Mouse (Mus musculus): ENCODE results near the gene Ddr2. TPM values are rescaled to one million over a fixed set of nuclear protein-coding genes. Genes with fewer than 3 reads are reported as not detected.
"Not testable (repeated sequence)": the region's sequence is repeated elsewhere in the genome, so short reads cannot be mapped to it uniquely, and the experiment has no call there.

The Ddr2 gene
- total and polyA plus RNA-seq, 2 experiments from 2014 or later: 7.2 to 11.2 TPM

DNA sequence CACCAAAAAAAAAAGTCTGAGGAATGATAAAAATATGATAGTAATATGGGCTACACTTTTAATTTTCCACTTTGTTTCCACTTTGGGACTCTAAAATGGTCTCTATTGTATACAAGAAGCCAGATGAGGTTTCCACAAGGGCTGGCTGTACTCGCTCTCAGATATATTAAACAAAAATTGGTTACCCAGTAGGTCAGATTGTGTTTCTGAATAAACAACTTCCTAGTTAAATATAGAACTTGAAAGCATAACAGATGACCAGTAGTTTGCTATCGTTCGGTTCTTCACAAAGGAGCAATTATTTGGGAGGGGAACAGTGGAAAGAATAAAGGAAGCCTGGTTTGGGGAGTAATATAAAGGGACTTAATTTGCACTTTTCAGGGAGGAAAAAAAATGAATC lies 20.4 kb upstream of the Ddr2 start:
- H3K36me3 ChIP-seq (replicated peaks; ENCODE audit: control insufficient read depth, insufficient read depth, low read length): no peaks in the 10 kb centered on the region
- no peaks in the 10 kb centered on the region for H3K27me3 ChIP-seq (ENCODE audit: control insufficient read depth, insufficient read depth, low read length)
- no peak for DNase-seq (ENCODE audit: low spot score)
- H3K4me3 ChIP-seq (ENCODE audit: low read depth, low read length): no peak overlapping the region
- no peak overlapping the region for H3K27ac ChIP-seq (ENCODE audit: low read depth)
- WGBS: 72% methylated on average over 3 of the region's 3 CpGs
- no peak overlapping the region for H3K9ac ChIP-seq (replicated peaks; ENCODE audit: low read depth, low read length)
- no peaks in the 10 kb centered on the region for H3K4me1 ChIP-seq (ENCODE audit: control insufficient read depth, insufficient read depth)
- H3K4me2 ChIP-seq (ENCODE audit: low read depth, low read length): no peak overlapping the region
- no peak for ATAC-seq (ENCODE audit: insufficient read depth, low read depth)
- H3K9me3 ChIP-seq (replicated peaks; ENCODE audit: control insufficient read depth, low read length): no peaks in the 10 kb centered on the region
- TF ChIP-seq CTCF (IDR thresholded peaks at IDR 0.05; ENCODE audit: low read depth) (no peak), EP300 (IDR thresholded peaks at IDR 0.05; ENCODE audit: low read depth) (no peak)

DNA sequence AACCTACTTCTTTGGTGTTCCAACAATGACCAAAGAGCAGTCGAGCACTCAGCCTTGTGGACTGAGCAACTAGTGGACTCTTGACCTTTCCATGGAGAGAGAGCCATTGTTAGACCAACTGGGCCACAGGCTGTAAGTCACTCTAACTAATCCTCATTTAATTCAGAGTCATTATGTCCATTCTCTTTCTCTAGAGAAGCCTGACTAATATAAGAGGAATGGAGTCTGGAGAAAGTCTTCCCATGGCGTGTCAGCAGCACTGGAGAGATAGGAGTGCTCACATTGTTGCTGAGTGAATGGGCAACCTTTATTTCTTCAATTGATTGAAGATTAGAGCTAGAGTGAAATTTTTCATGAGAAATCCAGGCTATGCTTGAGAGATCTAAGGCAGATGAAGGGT lies 14.1 kb upstream of the Ddr2 start:
- H3K4me3 ChIP-seq (ENCODE audit: low read depth, low read length): no peak overlapping the region
- no peak overlapping the region for H3K4me2 ChIP-seq (ENCODE audit: low read depth, low read length)
- DNase-seq (ENCODE audit: low spot score) (no peak), ATAC-seq (ENCODE audit: insufficient read depth, low read depth) (no peak)
- WGBS: 83% methylated on average over 2 of the region's 2 CpGs
- H3K4me1 ChIP-seq (ENCODE audit: control insufficient read depth, insufficient read depth): no peaks in the 10 kb centered on the region
- no peaks in the 10 kb centered on the region for H3K27me3 ChIP-seq (ENCODE audit: control insufficient read depth, insufficient read depth, low read length)
- no peaks in the 10 kb centered on the region for H3K36me3 ChIP-seq (replicated peaks; ENCODE audit: control insufficient read depth, insufficient read depth, low read length)
- H3K9ac ChIP-seq (replicated peaks; ENCODE audit: low read depth, low read length): no peak overlapping the region
- no peak overlapping the region for H3K27ac ChIP-seq (ENCODE audit: low read depth)
- TF ChIP-seq EP300 (IDR thresholded peaks at IDR 0.05; ENCODE audit: low read depth) (no peak), CTCF (IDR thresholded peaks at IDR 0.05; ENCODE audit: low read depth) (no peak)
- no peaks in the 10 kb centered on the region for H3K9me3 ChIP-seq (replicated peaks; ENCODE audit: control insufficient read depth, low read length)

DNA sequence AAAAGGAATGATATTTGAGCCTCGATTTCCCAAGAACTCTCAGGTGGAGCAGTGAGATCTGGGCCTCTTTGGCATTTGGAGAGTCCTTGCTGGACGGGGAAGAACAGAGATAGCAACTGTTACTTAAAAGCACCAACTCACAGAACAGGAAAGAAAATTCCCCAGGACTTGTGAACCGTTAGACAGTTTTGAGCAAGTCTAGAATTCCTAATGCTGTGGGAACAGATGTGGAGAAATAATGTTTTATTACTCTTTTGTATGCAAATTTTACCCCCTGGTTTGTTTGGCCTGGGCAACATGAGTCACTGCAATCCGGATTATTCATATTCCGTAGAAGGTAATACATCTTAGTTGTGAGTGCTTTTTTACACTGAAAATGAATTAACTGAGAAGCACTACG lies 3.1 kb upstream of the Ddr2 start:
- 74% methylated on average over 6 of the region's 6 CpGs for WGBS
- no peak overlapping the region for H3K9ac ChIP-seq (replicated peaks; ENCODE audit: low read depth, low read length)
- no peaks in the 10 kb centered on the region for H3K4me1 ChIP-seq (ENCODE audit: control insufficient read depth, insufficient read depth)
- H3K27ac ChIP-seq (ENCODE audit: low read depth): no peak overlapping the region
- ATAC-seq (ENCODE audit: insufficient read depth, low read depth): no peak
- TF ChIP-seq CTCF (IDR thresholded peaks at IDR 0.05; ENCODE audit: low read depth) (no peak), EP300 (IDR thresholded peaks at IDR 0.05; ENCODE audit: low read depth) (no peak)
- no peaks in the 10 kb centered on the region for H3K27me3 ChIP-seq (ENCODE audit: control insufficient read depth, insufficient read depth, low read length)
- H3K36me3 ChIP-seq (replicated peaks; ENCODE audit: control insufficient read depth, insufficient read depth, low read length): no peaks in the 10 kb centered on the region
- H3K4me3 ChIP-seq (ENCODE audit: low read depth, low read length): no peak overlapping the region
- DNase-seq (ENCODE audit: low spot score): no peak
- H3K9me3 ChIP-seq (replicated peaks; ENCODE audit: control insufficient read depth, low read length): no peaks in the 10 kb centered on the region
- no peak overlapping the region for H3K4me2 ChIP-seq (ENCODE audit: low read depth, low read length)

DNA sequence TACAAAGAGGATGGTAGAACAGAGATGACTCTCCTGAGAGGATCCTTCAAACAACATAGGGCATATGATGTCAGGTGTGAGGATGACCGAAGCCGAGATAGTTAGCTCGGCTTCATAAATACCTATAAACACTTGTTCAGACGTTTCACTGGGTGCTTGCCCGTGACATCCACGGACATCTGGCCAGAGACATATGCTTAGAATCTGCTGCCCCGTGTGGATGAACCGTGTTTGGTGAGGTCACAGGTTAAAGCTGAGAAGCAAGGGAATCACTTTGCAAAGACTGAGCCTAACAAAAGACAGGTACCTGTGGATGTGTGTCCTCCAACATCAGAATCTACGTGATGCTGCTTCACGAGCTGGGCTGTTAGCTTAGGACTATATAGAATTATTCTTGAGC lies 1.7 kb upstream of the Ddr2 start:
- H3K4me3 ChIP-seq (ENCODE audit: low read depth, low read length): no peak overlapping the region
- no peaks in the 10 kb centered on the region for H3K36me3 ChIP-seq (replicated peaks; ENCODE audit: control insufficient read depth, insufficient read depth, low read length)
- H3K9me3 ChIP-seq (replicated peaks; ENCODE audit: control insufficient read depth, low read length): no peaks in the 10 kb centered on the region
- TF ChIP-seq CTCF (IDR thresholded peaks at IDR 0.05; ENCODE audit: low read depth) (no peak), EP300 (IDR thresholded peaks at IDR 0.05; ENCODE audit: low read depth) (no peak)
- ATAC-seq (ENCODE audit: insufficient read depth, low read depth) (no peak), DNase-seq (ENCODE audit: low spot score) (no peak)
- no peak overlapping the region for H3K9ac ChIP-seq (replicated peaks; ENCODE audit: low read depth, low read length)
- no peak overlapping the region for H3K4me2 ChIP-seq (ENCODE audit: low read depth, low read length)
- H3K27me3 ChIP-seq (ENCODE audit: control insufficient read depth, insufficient read depth, low read length): no peaks in the 10 kb centered on the region
- H3K4me1 ChIP-seq (ENCODE audit: control insufficient read depth, insufficient read depth): no peaks in the 10 kb centered on the region
- no peak overlapping the region for H3K27ac ChIP-seq (ENCODE audit: low read depth)
- WGBS: 89% methylated on average over 10 of the region's 10 CpGs

DNA sequence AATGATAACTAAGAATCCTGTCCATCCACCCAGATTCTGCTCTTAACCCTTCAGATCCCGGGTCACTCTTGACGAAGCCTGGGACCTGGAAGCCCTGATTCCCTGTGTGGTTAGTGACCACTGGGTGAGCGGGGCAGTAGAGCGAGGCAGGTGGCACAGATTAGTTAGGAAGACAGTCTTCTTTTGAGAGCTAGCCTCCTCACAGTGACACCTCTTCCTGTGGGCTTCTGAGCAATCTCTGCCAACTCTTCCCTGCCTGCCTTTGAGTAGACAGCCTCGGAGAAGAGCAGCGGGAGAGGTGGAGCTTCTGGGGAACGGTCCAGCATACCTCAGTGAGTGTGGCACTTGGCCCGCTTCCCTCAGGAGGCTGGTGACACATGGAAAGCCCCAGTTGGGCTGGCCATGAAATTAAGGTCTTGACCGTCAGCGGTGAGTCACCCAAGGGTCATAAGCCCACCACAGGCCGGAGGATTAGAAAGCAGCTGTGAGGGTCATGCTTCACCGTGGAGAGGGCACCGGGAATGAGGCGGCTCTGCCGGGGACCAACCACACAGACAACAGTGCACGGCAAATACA lies 1.2 kb upstream of the Ddr2 start:
- H3K4me3 ChIP-seq (ENCODE audit: low read depth, low read length): no peak overlapping the region
- no peaks in the 10 kb centered on the region for H3K4me1 ChIP-seq (ENCODE audit: control insufficient read depth, insufficient read depth)
- ATAC-seq (ENCODE audit: insufficient read depth, low read depth): no peak
- no peak overlapping the region for H3K9ac ChIP-seq (replicated peaks; ENCODE audit: low read depth, low read length)
- H3K36me3 ChIP-seq (replicated peaks; ENCODE audit: control insufficient read depth, insufficient read depth, low read length): no peaks in the 10 kb centered on the region
- no peak overlapping the region for H3K4me2 ChIP-seq (ENCODE audit: low read depth, low read length)
- H3K27me3 ChIP-seq (ENCODE audit: control insufficient read depth, insufficient read depth, low read length): no peaks in the 10 kb centered on the region
- DNase-seq (ENCODE audit: low spot score): no peak
- WGBS: 76% methylated on average over 16 of the region's 16 CpGs
- H3K9me3 ChIP-seq (replicated peaks; ENCODE audit: control insufficient read depth, low read length): no peaks in the 10 kb centered on the region
- no peak overlapping the region for H3K27ac ChIP-seq (ENCODE audit: low read depth)
- TF ChIP-seq CTCF (IDR thresholded peaks at IDR 0.05; ENCODE audit: low read depth): no peak

DNA sequence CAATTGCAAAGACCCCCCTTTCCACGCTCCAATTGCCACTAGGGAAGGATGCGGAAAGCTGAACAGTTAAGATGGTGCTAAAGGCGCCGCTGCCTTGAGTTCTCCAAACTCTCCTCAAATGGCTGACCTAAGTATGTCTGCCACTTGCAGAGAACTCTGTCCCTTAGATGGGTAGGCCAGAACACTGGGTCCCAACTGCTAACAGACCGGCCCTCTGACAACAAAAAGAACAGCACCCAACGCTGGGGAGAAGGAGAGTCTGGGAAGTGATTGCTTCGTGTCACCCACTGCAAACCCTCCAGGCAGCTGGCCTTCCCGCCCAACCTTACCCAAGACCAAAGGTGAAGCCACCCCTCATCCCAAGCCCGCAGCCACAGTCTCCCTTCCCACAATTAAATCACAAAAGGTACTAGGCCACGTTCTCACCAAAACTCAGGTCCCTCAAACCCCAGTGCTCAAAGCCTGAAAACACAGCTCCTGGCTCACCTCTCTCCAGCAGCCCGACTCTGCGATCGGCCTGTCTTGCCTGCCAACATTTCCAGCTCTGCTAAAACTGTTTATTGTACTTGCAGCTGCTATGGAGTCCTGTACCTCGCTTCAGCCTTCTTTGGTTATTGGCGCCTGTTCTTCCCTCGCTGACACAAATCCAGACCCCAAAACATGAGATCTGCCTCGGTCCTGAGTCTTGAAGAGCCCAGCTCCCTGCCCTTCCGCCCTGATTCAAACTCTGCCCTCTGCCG lies 616 bp downstream of the Ddr2 start:
- ATAC-seq (ENCODE audit: insufficient read depth, low read depth) (no peak), DNase-seq (ENCODE audit: low spot score) (no peak)
- peak overlapping the region; percentile 1; the same call in 1 of the 2 replicates for H3K9ac ChIP-seq (replicated peaks; ENCODE audit: low read depth, low read length)
- H3K9me3 ChIP-seq (replicated peaks; ENCODE audit: control insufficient read depth, low read length): no peaks in the 10 kb centered on the region
- H3K27me3 ChIP-seq (ENCODE audit: control insufficient read depth, insufficient read depth, low read length): no peaks in the 10 kb centered on the region
- TF ChIP-seq EP300 (IDR thresholded peaks at IDR 0.05; ENCODE audit: low read depth) (no peak), CTCF (IDR thresholded peaks at IDR 0.05; ENCODE audit: low read depth) (no peak)
- no peaks in the 10 kb centered on the region for H3K4me1 ChIP-seq (ENCODE audit: control insufficient read depth, insufficient read depth)
- H3K4me2 ChIP-seq (ENCODE audit: low read depth, low read length): peak overlapping the region; percentile 49
- H3K27ac ChIP-seq (ENCODE audit: low read depth): peak overlapping the region; percentile 46
- H3K36me3 ChIP-seq (replicated peaks; ENCODE audit: control insufficient read depth, insufficient read depth, low read length): no peaks in the 10 kb centered on the region
- H3K4me3 ChIP-seq (ENCODE audit: low read depth, low read length): peak overlapping the region; percentile 36
- 71% methylated on average over 19 of the region's 19 CpGs for WGBS

DNA sequence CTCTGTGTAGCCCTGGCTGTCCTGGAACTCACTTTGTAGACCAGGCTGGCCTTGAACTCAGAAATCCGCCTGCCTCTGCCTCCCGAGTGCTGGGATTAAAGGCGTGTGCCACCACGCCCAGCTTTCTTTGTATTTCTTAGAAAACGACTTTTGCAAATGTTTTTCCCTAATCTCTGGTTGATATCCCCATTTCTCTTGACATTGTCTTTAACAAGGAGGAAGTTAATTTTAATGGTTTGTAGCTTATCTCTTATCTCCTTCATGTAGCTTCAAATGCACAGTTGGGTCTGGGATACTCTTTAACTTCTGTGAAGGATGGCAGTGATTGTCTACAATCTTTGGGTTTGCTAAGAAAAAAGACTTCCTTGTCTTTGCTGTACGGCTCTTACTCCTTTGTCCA lies 7.7 kb downstream of the Ddr2 start:
- ATAC-seq (ENCODE audit: insufficient read depth, low read depth); H3K9ac ChIP-seq (replicated peaks; ENCODE audit: low read depth, low read length); H3K36me3 ChIP-seq (replicated peaks; ENCODE audit: control insufficient read depth, insufficient read depth, low read length); DNase-seq (ENCODE audit: low spot score); H3K4me2 ChIP-seq (ENCODE audit: low read depth, low read length); H3K9me3 ChIP-seq (replicated peaks; ENCODE audit: control insufficient read depth, low read length); H3K27me3 ChIP-seq (ENCODE audit: control insufficient read depth, insufficient read depth, low read length); H3K4me3 ChIP-seq (ENCODE audit: low read depth, low read length); H3K4me1 ChIP-seq (ENCODE audit: control insufficient read depth, insufficient read depth); H3K27ac ChIP-seq (ENCODE audit: low read depth): not testable (repeated sequence)
- 81% methylated on average over 6 of the region's 6 CpGs for WGBS

All from heart, postnatal 0 days (tissue).